17 mouse cellular contexts compared by ENCODE assay signal in genomic region chr13:89412768-89413487, GRCm38 (mm10).
DNase-seq lines count a peak whose midpoint lies in the region; ATAC-seq lines count a peak whose summit lies in the region.
"Had no signal": no experiment of that assay in that cellular context is flagged by ENCODE, and none has a peak within 500 bp of the region (broad histone marks: within the 10 kb centered on the region; RNA-seq: fewer than 3 reads in every experiment).

No protein-coding gene starts in this region.

- no peaks in the 10 kb centered on the region for H3K4me1 ChIP-seq in hindbrain, embryonic 16.5 days (ENCODE audit: control insufficient read depth, insufficient read depth, low read depth, low read length)
- H3K4me1 ChIP-seq in hindbrain, embryonic 11.5 days (replicated peaks; ENCODE audit: control insufficient read depth, insufficient read depth, low read length) = no peaks in the 10 kb centered on the region
- H3K4me1 ChIP-seq: midbrain, embryonic 15.5 days; neural tube, embryonic 12.5 days had no signal

- 50% methylated on average over 1 of the region's 1 CpGs for WGBS in hindbrain, embryonic 16.5 days
- WGBS in hindbrain, embryonic 11.5 days = 95% methylated on average over 1 of the region's 1 CpGs

- H3K9me3 ChIP-seq in hindbrain, embryonic 16.5 days (ENCODE audit: control insufficient read depth, low read length) = no peaks in the 10 kb centered on the region
- H3K9me3 ChIP-seq in hindbrain, embryonic 11.5 days (ENCODE audit: control insufficient read depth, low read length) = no peaks in the 10 kb centered on the region
- H3K9me3 ChIP-seq: midbrain, embryonic 15.5 days; neural tube, embryonic 12.5 days had no signal

- peak; percentile 9 for DNase-seq in adrenal gland, postnatal 14 days
- no peak for DNase-seq in adrenal gland, adult 8-10 months
- DNase-seq in hindbrain, embryonic 11.5 days (ENCODE audit: low spot score) = no peak
- DNase-seq in right cerebral cortex, postnatal 10 days (ENCODE audit: low spot score in 2 of 2) = peak; percentile 23 to 30
- no peak for DNase-seq in right cerebral cortex, postnatal 14 days
- DNase-seq in telencephalon, adult 2 months (ENCODE audit: low read depth, low spot score) = peak; percentile 27
- no peak for DNase-seq in urinary bladder, adult 2 months (ENCODE audit: low spot score)
- DNase-seq: adrenal gland, adult 2 months; gastrocnemius, postnatal 25 days; heart, postnatal 36 days; lung, postnatal 4 days; right cerebral cortex, postnatal 4 days had no signal

- H3K27me3 ChIP-seq in hindbrain, embryonic 16.5 days (replicated peaks; ENCODE audit: control insufficient read depth, insufficient read depth, low read length) = no peaks in the 10 kb centered on the region
- no peaks in the 10 kb centered on the region for H3K27me3 ChIP-seq in hindbrain, embryonic 11.5 days (ENCODE audit: control insufficient read depth, insufficient read depth, low read length)
- H3K27me3 ChIP-seq: midbrain, embryonic 15.5 days; neural tube, embryonic 12.5 days; Patski had no signal

- H3K27ac ChIP-seq in hindbrain, embryonic 16.5 days (ENCODE audit: low read depth, low read length) = no peak overlapping the region
- H3K27ac ChIP-seq in hindbrain, embryonic 11.5 days (ENCODE audit: low read depth, low read length) = no peak overlapping the region
- H3K27ac ChIP-seq: midbrain, embryonic 15.5 days; neural tube, embryonic 12.5 days had no signal

- no peak overlapping the region for H3K4me2 ChIP-seq in hindbrain, embryonic 16.5 days (ENCODE audit: low read length)
- H3K4me2 ChIP-seq in hindbrain, embryonic 11.5 days (replicated peaks; ENCODE audit: low read depth, low read length) = no peak overlapping the region
- H3K4me2 ChIP-seq: midbrain, embryonic 15.5 days; neural tube, embryonic 12.5 days had no signal

- ATAC-seq in hindbrain, embryonic 16.5 days = peak; percentile 30; the same call in 1 of the 2 replicates
- ATAC-seq in hindbrain, embryonic 11.5 days (ENCODE audit: low FRiP score) = no peak
- ATAC-seq: intestine, embryonic 16.5 days; midbrain, embryonic 15.5 days; Patski had no signal

- no peak overlapping the region for H3K4me3 ChIP-seq in hindbrain, embryonic 16.5 days (ENCODE audit: low read length)
- no peak overlapping the region for H3K4me3 ChIP-seq in hindbrain, embryonic 11.5 days (ENCODE audit: low read depth, low read length)
- H3K4me3 ChIP-seq: midbrain, embryonic 15.5 days; neural tube, embryonic 12.5 days had no signal

- no peaks in the 10 kb centered on the region for H3K36me3 ChIP-seq in hindbrain, embryonic 16.5 days (ENCODE audit: control insufficient read depth, insufficient read depth, low read length)
- H3K36me3 ChIP-seq in hindbrain, embryonic 11.5 days (ENCODE audit: control insufficient read depth, insufficient read depth, low read length) = no peaks in the 10 kb centered on the region
- H3K36me3 ChIP-seq: midbrain, embryonic 15.5 days; neural tube, embryonic 12.5 days had no signal

- H3K9ac ChIP-seq in hindbrain, embryonic 16.5 days (ENCODE audit: low read depth, low read length) = no peak overlapping the region
- no peak overlapping the region for H3K9ac ChIP-seq in hindbrain, embryonic 11.5 days (ENCODE audit: low read depth, low read length)
- H3K9ac ChIP-seq: midbrain, embryonic 15.5 days; neural tube, embryonic 12.5 days had no signal

Comparison
In these comparisons a context has a peak if more than half of its experiments do, and no peak if none do; other contexts are left out.
1. DNase-seq: peak in adrenal gland, postnatal 14 days (single experiment), right cerebral cortex, postnatal 10 days (2 of 2) and telencephalon, adult 2 months (single experiment); none in adrenal gland, adult 8-10 months (single experiment), hindbrain, embryonic 11.5 days (single experiment), right cerebral cortex, postnatal 14 days (single experiment) and urinary bladder, adult 2 months (single experiment).